Mouse (Mus musculus): ENCODE data around the gene Wnk2. TPM values are rescaled to one million over a fixed set of nuclear protein-coding genes. Genes with fewer than 3 reads are reported as not detected.

The Wnk2 gene
- polyA plus RNA-seq, 2 experiments, result 3.0 to 7.8 TPM

GRCm38 (mm10) chr13:49025521-49025920 lies 122.3 kb downstream of the Wnk2 start:
- no peak overlapping the region for H3K27ac ChIP-seq (replicated peaks; ENCODE audit: low read depth, low read length)
- no peak; the same call in 1 of the 2 replicates for ATAC-seq (ENCODE audit: low FRiP score, low read depth)
- H3K9me3 ChIP-seq (ENCODE audit: control insufficient read depth, low read length), result no peaks in the 10 kb centered on the region
- H3K36me3 ChIP-seq (ENCODE audit: control insufficient read depth, insufficient read depth, low read length), result no peaks in the 10 kb centered on the region
- H3K4me3 ChIP-seq (replicated peaks; ENCODE audit: low read length), result no peak overlapping the region
- no peak overlapping the region for H3K4me2 ChIP-seq (replicated peaks; ENCODE audit: low read depth, low read length, severe bottlenecking)
- H3K9ac ChIP-seq (ENCODE audit: low read depth, low read length, severe bottlenecking), result no peak overlapping the region
- DNase-seq (ENCODE audit: low spot score), result no peak
- no peak for TF ChIP-seq POLR2A (IDR thresholded peaks at IDR 0.05; ENCODE audit: borderline replicate concordance, extremely low read depth, insufficient read depth, insufficient read length)
- 26% methylated on average over 1 of the region's 1 CpGs for WGBS
- H3K4me1 ChIP-seq (ENCODE audit: control insufficient read depth, insufficient read depth, low read length), result peaks cover 2% of the 10 kb centered on the region; the same call in 1 of the 2 replicates
- no peaks in the 10 kb centered on the region for H3K27me3 ChIP-seq (ENCODE audit: control insufficient read depth, insufficient read depth, low read length)

- Histone ChIP-seq H3K9ac (ENCODE audit: low read depth, low read length, severe bottlenecking) (no peak overlapping the region), H3K27ac (replicated peaks; ENCODE audit: low read depth, low read length) (no peak overlapping the region), H3K27me3 (ENCODE audit: control insufficient read depth, insufficient read depth, low read length) (no peaks in the 10 kb centered on the region), H3K4me3 (replicated peaks; ENCODE audit: low read length) (no peak overlapping the region), H3K9me3 (ENCODE audit: control insufficient read depth, low read length) (no peaks in the 10 kb centered on the region), H3K4me1 (ENCODE audit: control insufficient read depth, insufficient read depth, low read length) (peaks cover 2% of the 10 kb centered on the region; the same call in 1 of the 2 replicates), H3K4me2 (replicated peaks; ENCODE audit: low read depth, low read length, severe bottlenecking) (0 out of 2 replicates have a peak overlapping the region, but pooled peaks have one; percentile 11), H3K36me3 (ENCODE audit: control insufficient read depth, insufficient read depth, low read length) (no peaks in the 10 kb centered on the region)
- no peak for TF ChIP-seq POLR2A (IDR thresholded peaks at IDR 0.05; ENCODE audit: borderline replicate concordance, extremely low read depth, insufficient read depth, insufficient read length)
- 7% methylated on average over 12 of the region's 12 CpGs for WGBS
- DNase-seq (ENCODE audit: low spot score) (no peak), ATAC-seq (ENCODE audit: low FRiP score, low read depth) (no peak)
These were observed 123.1 kb downstream of the Wnk2 start for GRCm38 (mm10) chr13:49024763-49025162.

GRCm38 (mm10) chr13:49021693-49022092 lies 126.1 kb downstream of the Wnk2 start:
- Histone ChIP-seq H3K9me3 (ENCODE audit: control insufficient read depth, low read length) (no peaks in the 10 kb centered on the region), H3K27ac (replicated peaks; ENCODE audit: low read depth, low read length) (no peak overlapping the region), H3K4me2 (replicated peaks; ENCODE audit: low read depth, low read length, severe bottlenecking) (no peak overlapping the region), H3K27me3 (ENCODE audit: control insufficient read depth, insufficient read depth, low read length) (no peaks in the 10 kb centered on the region), H3K9ac (ENCODE audit: low read depth, low read length, severe bottlenecking) (no peak overlapping the region), H3K4me3 (replicated peaks; ENCODE audit: low read length) (no peak overlapping the region), H3K36me3 (ENCODE audit: control insufficient read depth, insufficient read depth, low read length) (no peaks in the 10 kb centered on the region), H3K4me1 (ENCODE audit: control insufficient read depth, insufficient read depth, low read length) (no peaks in the 10 kb centered on the region; the same call in 1 of the 2 replicates)
- no peak for TF ChIP-seq POLR2A (IDR thresholded peaks at IDR 0.05; ENCODE audit: borderline replicate concordance, extremely low read depth, insufficient read depth, insufficient read length)
- ATAC-seq (ENCODE audit: low FRiP score, low read depth) (no peak), DNase-seq (ENCODE audit: low spot score) (no peak)
- WGBS, result 61% methylated on average over 3 of the region's 3 CpGs

DNA sequence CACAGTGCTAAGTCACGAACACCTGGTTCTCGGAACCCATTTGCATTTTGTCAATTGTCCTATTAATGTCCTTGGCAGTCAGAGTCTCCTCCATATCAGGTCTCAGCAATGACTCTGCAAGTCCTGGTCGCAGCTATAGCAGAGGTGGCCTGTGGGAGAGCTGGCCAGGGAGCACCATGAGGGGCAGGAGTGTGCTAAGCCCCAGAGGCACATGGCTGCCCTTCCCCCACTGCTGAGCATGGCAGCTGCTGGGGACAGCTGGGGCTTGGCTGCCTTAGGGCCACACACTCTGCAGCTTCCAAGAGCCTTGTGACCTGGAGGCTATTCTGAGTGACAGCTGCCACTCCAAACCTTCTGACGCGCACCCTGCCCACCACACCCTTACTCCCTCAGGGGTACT lies 127.7 kb downstream of the Wnk2 start:
- WGBS, result 58% methylated on average over 5 of the region's 5 CpGs
- ATAC-seq (ENCODE audit: low FRiP score, low read depth), result peak; percentile 43
- H3K9me3 ChIP-seq (ENCODE audit: control insufficient read depth, low read length), result no peaks in the 10 kb centered on the region

DNA sequence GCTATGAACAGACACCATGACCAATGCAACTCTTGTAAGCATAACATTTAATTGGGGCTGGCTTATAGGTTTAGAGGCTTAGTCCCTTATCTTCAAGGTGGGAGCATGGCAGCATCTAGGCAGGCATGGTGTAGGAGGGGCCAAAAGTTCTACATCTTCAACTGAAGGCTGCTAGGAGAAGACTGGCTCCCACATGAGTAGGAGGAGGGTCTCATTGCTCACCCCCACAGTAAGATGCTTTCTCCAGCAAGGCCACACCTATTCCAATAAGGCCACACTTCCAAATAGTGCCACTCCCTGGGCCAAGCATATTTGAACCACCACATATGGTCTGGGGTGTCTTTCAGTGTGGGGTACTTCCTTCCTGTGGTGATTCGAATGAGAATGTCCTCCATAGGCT lies 130.4 kb downstream of the Wnk2 start:
- ATAC-seq (ENCODE audit: low FRiP score, low read depth), result no peak
- Histone ChIP-seq H3K4me1 (ENCODE audit: control insufficient read depth, insufficient read depth, low read length) (peaks cover 15% of the 10 kb centered on the region), H3K4me2 (replicated peaks; ENCODE audit: low read depth, low read length, severe bottlenecking) (no peak overlapping the region), H3K9ac (ENCODE audit: low read depth, low read length, severe bottlenecking) (no peak overlapping the region), H3K9me3 (ENCODE audit: control insufficient read depth, low read length) (no peaks in the 10 kb centered on the region), H3K4me3 (replicated peaks; ENCODE audit: low read length) (no peak overlapping the region), H3K27me3 (ENCODE audit: control insufficient read depth, insufficient read depth, low read length) (no peaks in the 10 kb centered on the region), H3K36me3 (ENCODE audit: control insufficient read depth, insufficient read depth, low read length) (no peaks in the 10 kb centered on the region), H3K27ac (replicated peaks; ENCODE audit: low read depth, low read length) (no peak overlapping the region)
- no peak for DNase-seq (ENCODE audit: low spot score)
- TF ChIP-seq POLR2A (IDR thresholded peaks at IDR 0.05; ENCODE audit: borderline replicate concordance, extremely low read depth, insufficient read depth, insufficient read length), result no peak
- WGBS, result 91% methylated on average over 1 of the region's 1 CpGs

More for the DNA sequence above, 127.7 kb downstream of the Wnk2 start:
- H3K4me1 ChIP-seq (ENCODE audit: control insufficient read depth, insufficient read depth, low read length), result peaks cover 10% of the 10 kb centered on the region
- DNase-seq (ENCODE audit: low spot score), result peak; percentile 32
- H3K4me3 ChIP-seq (replicated peaks; ENCODE audit: low read length), result no peak overlapping the region
- no peak for TF ChIP-seq POLR2A (IDR thresholded peaks at IDR 0.05; ENCODE audit: borderline replicate concordance, extremely low read depth, insufficient read depth, insufficient read length)
- no peaks in the 10 kb centered on the region for H3K36me3 ChIP-seq (ENCODE audit: control insufficient read depth, insufficient read depth, low read length)
- no peak overlapping the region for H3K27ac ChIP-seq (replicated peaks; ENCODE audit: low read depth, low read length)
- no peak overlapping the region for H3K4me2 ChIP-seq (replicated peaks; ENCODE audit: low read depth, low read length, severe bottlenecking)
- H3K9ac ChIP-seq (ENCODE audit: low read depth, low read length, severe bottlenecking), result no peak overlapping the region
- H3K27me3 ChIP-seq (ENCODE audit: control insufficient read depth, insufficient read depth, low read length), result no peaks in the 10 kb centered on the region

Data from limb, embryonic 14.5 days (tissue).